Mouse (Mus musculus): Measurements from ENCODE around the gene Aph1b. TPM values are rescaled to one million over a fixed set of nuclear protein-coding genes. Genes with fewer than 3 reads are reported as not detected.
A peak's percentile ranks its signal among the peaks of the same experiment; 100 is the strongest.
"Not testable (repeated sequence)": the region's sequence is repeated elsewhere in the genome, so short reads cannot be mapped to it uniquely, and the experiment has no call there.

The Aph1b gene
- 1 to 10 TPM; 3.4 to 7.3 TPM for total RNA-seq (2021)
- polyA plus RNA-seq (2012; rRNA removed): 3.4 and 3.9 TPM in 2 replicates
- long read RNA-seq, full-length matches to known transcripts: 6 of 7 reads
- long read RNA-seq, partial matches to known transcripts: 0 of 7 reads
- long read RNA-seq, other reads (novel, unspliced or antisense): 1 of 7 reads

- peak; percentile 99 for DNase-seq
These were observed at the start of gene Aph1b for GRCm38 (mm10) chr9:66795464-66796324. Gene Aph1b, minus strand, starts transcription at chr9:66795490.

GRCm38 (mm10) chr9:66835097-66835480 lies 39.8 kb upstream of the Aph1b start:
- DNase-seq: no peak

GRCm38 (mm10) chr9:66834318-66835096 lies 39.2 kb upstream of the Aph1b start, which contains the start of gene Aph1c:
Gene Aph1c, minus strand, starts transcription at chr9:66834726.
- DNase-seq: peak; percentile 99

- peak; percentile 9 for DNase-seq
These were observed 38.6 kb upstream of the Aph1b start for GRCm38 (mm10) chr9:66833851-66834250.

GRCm38 (mm10) chr9:66832366-66832908 lies 37.1 kb upstream of the Aph1b start:
- DNase-seq: peak; percentile 18

GRCm38 (mm10) chr9:66825990-66826389 lies 30.7 kb upstream of the Aph1b start:
- DNase-seq: no peak

- DNase-seq: not testable (repeated sequence)
These were observed 27.0 kb upstream of the Aph1b start for GRCm38 (mm10) chr9:66822255-66822654.

GRCm38 (mm10) chr9:66820996-66821395 lies 25.7 kb upstream of the Aph1b start:
- DNase-seq: no peak

- no peak for DNase-seq
These were observed 18.1 kb upstream of the Aph1b start for GRCm38 (mm10) chr9:66813392-66813791.

- DNase-seq: not testable (repeated sequence)
These were observed 10.7 kb upstream of the Aph1b start for GRCm38 (mm10) chr9:66805951-66806350.

GRCm38 (mm10) chr9:66801947-66802346 lies 6.7 kb upstream of the Aph1b start:
- no peak for DNase-seq

GRCm38 (mm10) chr9:66796739-66797138 lies 1.4 kb upstream of the Aph1b start, which contains the start of gene Gm10647:
Gene Gm10647, plus strand, starts transcription at chr9:66797039.
- DNase-seq: no peak

- no peak for DNase-seq
These were observed 444 bp downstream of the Aph1b start for GRCm38 (mm10) chr9:66794629-66795463.

GRCm38 (mm10) chr9:66787821-66788220 lies 7.5 kb downstream of the Aph1b start:
- no peak for DNase-seq

- not testable (repeated sequence) for DNase-seq
These were observed 10.7 kb downstream of the Aph1b start for GRCm38 (mm10) chr9:66784552-66784951.

- no peak for DNase-seq
These were observed 24.6 kb downstream of the Aph1b start for GRCm38 (mm10) chr9:66770701-66771100.

GRCm38 (mm10) chr9:66769275-66769674 lies 26.0 kb downstream of the Aph1b start:
- DNase-seq: peak; percentile 75

- no peak for DNase-seq
These were observed 26.6 kb downstream of the Aph1b start for GRCm38 (mm10) chr9:66768721-66769120.

GRCm38 (mm10) chr9:66760991-66761390 lies 34.3 kb downstream of the Aph1b start:
- DNase-seq: no peak

GRCm38 (mm10) chr9:66752849-66753248 lies 42.4 kb downstream of the Aph1b start:
- no peak for DNase-seq

- no peak for DNase-seq
These were observed 46.9 kb downstream of the Aph1b start for GRCm38 (mm10) chr9:66748390-66748789.
